Mouse (Mus musculus) kidney, postnatal 14 days (tissue): Measurements from ENCODE around the gene Vti1a.

ENCODE experiments used
- DNase-seq: peaks from one replicate; pipeline ENCODE4 v3.0.0; 2022; ENCODE audit warnings: mixed read lengths

The Vti1a gene

GRCm38 (mm10) chr19:55316109-55316714 is at the start of gene Vti1a:
Vti1a (plus strand) TSS chr19:55316295.
- peak; percentile 91 for DNase-seq

DNA sequence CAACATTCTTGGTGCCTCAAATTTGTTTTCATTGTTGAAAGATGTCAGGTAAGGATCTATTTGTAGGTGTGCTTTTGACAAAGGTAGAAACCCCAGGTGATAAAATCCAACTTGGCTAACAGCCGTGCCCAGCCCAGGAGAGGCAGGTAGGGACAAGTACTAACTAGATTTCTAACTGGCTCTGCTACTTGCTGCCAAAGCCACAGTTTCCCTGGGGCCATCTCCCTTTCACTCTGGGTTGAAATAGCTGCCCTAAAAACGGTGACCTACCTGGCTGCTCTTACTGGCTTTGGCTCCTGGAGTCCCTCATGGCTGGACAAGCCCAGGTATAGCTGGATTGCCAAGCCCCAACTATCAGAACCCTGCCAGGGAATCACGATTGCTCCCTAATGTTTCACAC is 49.3 kb upstream of the Vti1a start:
- peak; percentile 70 for DNase-seq

GRCm38 (mm10) chr19:55268150-55268549 is 47.9 kb upstream of the Vti1a start:
- peak; percentile 42 for DNase-seq

GRCm38 (mm10) chr19:55269051-55269450 is 47.0 kb upstream of the Vti1a start:
- peak; percentile 47 for DNase-seq

GRCm38 (mm10) chr19:55271448-55271847 is 44.6 kb upstream of the Vti1a start:
- no peak for DNase-seq

GRCm38 (mm10) chr19:55273340-55273739 is 42.8 kb upstream of the Vti1a start:
- no peak for DNase-seq

- DNase-seq: no peak
Observed at GRCm38 (mm10) chr19:55276100-55276499, 40.0 kb upstream of the Vti1a start.

- no peak for DNase-seq
Observed at GRCm38 (mm10) chr19:55276770-55277169, 39.3 kb upstream of the Vti1a start.

DNA sequence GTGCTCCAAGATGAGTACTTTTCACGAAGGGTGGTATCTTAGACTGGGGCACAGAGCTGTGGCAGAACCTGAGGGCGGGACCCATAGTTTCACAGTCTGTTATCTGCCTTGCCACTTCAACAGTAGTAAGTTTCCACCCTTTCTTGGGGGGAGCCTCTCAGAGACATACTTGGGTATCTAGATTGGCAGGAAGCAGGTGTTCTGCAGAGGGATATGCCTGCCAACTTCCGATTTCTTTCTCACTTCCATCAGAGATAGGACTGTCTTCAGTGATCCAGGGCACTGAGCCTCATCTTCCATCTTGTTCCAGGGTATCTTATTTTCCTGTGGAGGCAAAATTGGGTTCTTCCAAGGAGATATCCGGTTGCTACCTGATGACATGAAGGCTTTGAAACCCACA is 32.0 kb upstream of the Vti1a start:
- DNase-seq: no peak

GRCm38 (mm10) chr19:55286034-55286433 is 30.1 kb upstream of the Vti1a start:
- DNase-seq: no peak

GRCm38 (mm10) chr19:55288974-55289373 is 27.1 kb upstream of the Vti1a start:
- DNase-seq: no peak

GRCm38 (mm10) chr19:55290621-55291270 is 25.3 kb upstream of the Vti1a start:
- no peak for DNase-seq

DNA sequence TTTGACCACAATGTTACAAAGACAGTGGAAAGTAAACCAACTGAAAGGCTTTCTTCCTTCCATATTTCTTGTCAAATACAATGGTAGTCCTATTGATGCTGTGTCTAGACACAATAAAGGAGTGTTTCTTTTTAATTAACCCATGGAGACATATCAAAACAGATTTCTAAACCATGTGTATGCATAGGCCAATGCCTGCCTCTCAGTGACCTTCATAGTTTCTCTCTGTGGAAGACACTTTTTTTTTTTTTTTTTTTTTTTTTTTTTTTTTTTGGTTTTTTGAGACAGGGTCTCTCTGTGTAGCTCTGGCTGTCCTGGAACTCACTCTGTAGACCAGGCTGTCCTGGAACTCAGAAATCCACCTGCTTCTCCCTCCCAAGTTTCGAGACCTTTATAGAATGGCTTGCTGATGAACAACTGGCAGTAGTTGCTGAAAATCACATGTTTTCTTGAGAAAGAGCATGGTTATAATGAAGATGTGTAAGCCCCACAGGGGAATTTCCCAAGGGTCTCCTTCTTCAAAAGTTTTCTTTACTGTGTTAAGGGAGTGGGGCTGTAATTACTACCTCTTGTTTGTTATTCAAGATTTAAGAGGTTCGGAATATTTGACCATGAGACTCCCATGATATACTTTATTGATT is 23.8 kb upstream of the Vti1a start:
- DNase-seq: no peak

- no peak for DNase-seq
Observed at GRCm38 (mm10) chr19:55293175-55293574, 22.9 kb upstream of the Vti1a start.

DNA sequence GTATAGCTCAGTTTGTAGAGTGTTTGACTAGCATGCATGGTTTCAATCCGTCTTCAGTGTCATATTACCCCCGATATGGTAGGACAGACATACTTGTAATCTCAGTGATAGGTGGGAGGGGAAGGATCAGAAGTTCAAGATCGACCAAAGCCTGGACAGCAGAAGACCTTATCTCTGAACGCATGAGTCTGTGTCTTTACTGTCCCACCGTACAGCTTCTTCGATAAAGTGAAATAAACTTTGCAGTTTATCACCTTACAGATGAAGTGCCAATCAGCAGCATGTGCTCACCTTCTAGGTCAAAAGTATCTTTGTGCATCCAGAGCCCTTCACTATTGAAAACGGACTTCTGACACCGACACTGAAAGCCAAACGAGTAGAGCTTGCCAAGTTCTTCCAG is 21.0 kb upstream of the Vti1a start:
- DNase-seq: no peak

- no peak for DNase-seq
Observed at GRCm38 (mm10) chr19:55295556-55295955, 20.5 kb upstream of the Vti1a start.

DNA sequence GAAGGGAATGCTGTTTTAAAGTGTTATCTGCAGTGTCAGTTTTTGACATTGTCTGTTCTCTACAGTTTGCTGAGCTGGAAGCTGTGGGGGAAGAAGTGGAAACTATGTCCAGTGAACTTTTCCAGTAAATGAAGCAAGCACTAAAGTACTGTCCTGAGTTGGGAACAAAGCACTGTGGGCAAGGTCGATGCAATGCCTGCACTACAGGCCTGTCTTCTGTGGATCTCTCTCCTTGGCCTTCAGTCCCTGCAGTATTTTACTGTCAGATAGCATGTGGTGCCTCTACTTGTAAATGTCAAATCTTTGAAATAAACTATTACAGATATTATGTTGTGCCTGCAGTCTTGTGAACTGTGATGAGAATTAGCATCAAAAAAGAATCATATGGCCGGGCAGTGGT is 19.8 kb upstream of the Vti1a start:
- DNase-seq: no peak

GRCm38 (mm10) chr19:55297489-55297888 is 18.6 kb upstream of the Vti1a start:
- no peak for DNase-seq

GRCm38 (mm10) chr19:55297961-55298360 is 18.1 kb upstream of the Vti1a start:
- no peak for DNase-seq

GRCm38 (mm10) chr19:55299378-55299777 is 16.7 kb upstream of the Vti1a start:
- no peak for DNase-seq

GRCm38 (mm10) chr19:55300525-55300924 is 15.6 kb upstream of the Vti1a start:
- no peak for DNase-seq

- no peak for DNase-seq
Observed at GRCm38 (mm10) chr19:55305024-55305423, 11.1 kb upstream of the Vti1a start.

DNA sequence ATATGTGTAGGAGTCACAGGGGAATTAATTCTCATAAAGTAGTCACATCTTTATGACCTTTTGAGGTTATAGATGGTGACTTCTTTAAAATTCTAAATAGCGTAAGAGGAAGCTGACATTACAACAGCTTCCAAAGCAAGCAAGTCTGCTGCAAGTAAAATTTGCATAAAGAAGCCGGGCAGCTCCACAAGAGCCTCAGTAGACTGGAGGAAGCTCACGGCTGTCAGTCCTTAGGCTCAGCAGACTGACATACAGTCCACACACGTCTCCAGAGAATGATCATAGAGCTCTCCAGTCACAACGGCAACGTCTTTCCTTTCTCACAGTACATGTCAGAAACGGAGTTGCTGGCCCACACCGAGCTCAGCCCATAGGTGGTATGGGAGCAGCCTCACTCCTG is 4.2 kb upstream of the Vti1a start:
- no peak for DNase-seq

GRCm38 (mm10) chr19:55313649-55314048 is 2.4 kb upstream of the Vti1a start:
- no peak for DNase-seq
